Mouse (Mus musculus) thymus, adult 2 months (tissue): ENCODE measurements at regions not wholly inside any gene's neighbourhood (a gene's known extent, or its start where the extent isn't known, plus 50 kb on each side); places are given as distances from the start of the nearest gene placed in this dataset.

Experiments used
- CTCF ChIP-seq: fragments of 200-500 bp; IDR thresholded peaks from 2 replicates; pipeline ENCODE4 v1.5.1; 2012; ENCODE audit warnings: mild to moderate bottlenecking, control low read depth, low read length, moderate library complexity, borderline replicate concordance; ENCODE audit not compliant: control insufficient read depth, poor library complexity, insufficient read depth; ENCODE audit errors: extremely low read depth
- POLR2A ChIP-seq: fragments of 200-500 bp; IDR thresholded peaks from 2 replicates; pipeline ENCODE4 v1.6.1; 2012; ENCODE audit warnings: mild to moderate bottlenecking, low read length, control low read depth, moderate library complexity; ENCODE audit not compliant: control insufficient read depth, poor library complexity, insufficient read depth; ENCODE audit errors: extremely low read depth

- TF ChIP-seq CTCF: no peak
- TF ChIP-seq POLR2A: no peak
These were observed 750.9 kb downstream of the Gm826 start for GRCm38 (mm10) chr2:159583103-159583502.
